Mouse (Mus musculus) erythroid progenitor cell, adult 5-6 weeks (primary cell): ENCODE measurements around the gene Prickle1. TPM values are rescaled to one million over a fixed set of nuclear protein-coding genes. Genes with fewer than 3 reads are reported as not detected.

Experiments
- ATAC-seq: replicated peaks from 2 replicates; pipeline ENCODE4 v1.8.0; 2016; ENCODE audit warnings: moderate number of reproducible peaks, mild to moderate bottlenecking, moderate TSS enrichment, inconsistent platforms; ENCODE audit not compliant: poor library complexity, low FRiP score, severe bottlenecking
- total RNA-seq, 2 experiments: library from RNA; stranded (forward) in 1 of 2; stranded (reverse) in 1 of 2; fragments of 150-400 nt in 1 of 2; fragments of 186-747, 209-891 nt in 1 of 2; gene quantifications; 2 replicates each; pipeline versions ENCODE4 v1.2.3 to v1.2.4; 2015 to 2017; ENCODE audit warnings: low replicate concordance in 2 of 2

Prickle1 gene
- total RNA-seq, 2 experiments from 2014 or later: 0.42 TPM; not detected in 1

- ATAC-seq: peak; percentile 55; the same call in 1 of the 2 replicates
Observed at GRCm38 (mm10) chr15:93596285-93596684, 594 bp upstream of the Prickle1 start.

GRCm38 (mm10) chr15:93594888-93595698, 598 bp downstream of the Prickle1 start:
- ATAC-seq: no peak

- no peak for ATAC-seq
Observed at GRCm38 (mm10) chr15:93594296-93594887, 1.3 kb downstream of the Prickle1 start.

- ATAC-seq: no peak
Observed at GRCm38 (mm10) chr15:93592596-93592995, 3.1 kb downstream of the Prickle1 start.

- ATAC-seq: no peak
Observed at GRCm38 (mm10) chr15:93591831-93592321, 3.8 kb downstream of the Prickle1 start.

GRCm38 (mm10) chr15:93591371-93591770, 4.3 kb downstream of the Prickle1 start:
- ATAC-seq: no peak

- ATAC-seq: no peak
Observed at GRCm38 (mm10) chr15:93588401-93588800, 7.3 kb downstream of the Prickle1 start.

GRCm38 (mm10) chr15:93587660-93588059, 8.0 kb downstream of the Prickle1 start:
- ATAC-seq: no peak

- ATAC-seq: no peak
Observed at GRCm38 (mm10) chr15:93583051-93583450, 12.6 kb downstream of the Prickle1 start.

- ATAC-seq: no peak
Observed at GRCm38 (mm10) chr15:93581736-93582135, 14.0 kb downstream of the Prickle1 start.

GRCm38 (mm10) chr15:93579899-93580298, 15.8 kb downstream of the Prickle1 start:
- no peak for ATAC-seq

GRCm38 (mm10) chr15:93579100-93579499, 16.6 kb downstream of the Prickle1 start:
- ATAC-seq: no peak

- ATAC-seq: no peak
Observed at GRCm38 (mm10) chr15:93576361-93576760, 19.3 kb downstream of the Prickle1 start.

- peak; percentile 46; the same call in 1 of the 2 replicates for ATAC-seq
Observed at GRCm38 (mm10) chr15:93575884-93576283, 19.8 kb downstream of the Prickle1 start.

GRCm38 (mm10) chr15:93572889-93573288, 22.8 kb downstream of the Prickle1 start:
- no peak for ATAC-seq

- ATAC-seq: no peak
Observed at GRCm38 (mm10) chr15:93570881-93571495, 24.7 kb downstream of the Prickle1 start.

- ATAC-seq: no peak
Observed at GRCm38 (mm10) chr15:93568911-93569310, 26.8 kb downstream of the Prickle1 start.

GRCm38 (mm10) chr15:93567546-93568307, 28.0 kb downstream of the Prickle1 start:
- ATAC-seq: no peak

- ATAC-seq: no peak
Observed at GRCm38 (mm10) chr15:93563491-93563890, 32.2 kb downstream of the Prickle1 start.

- no peak for ATAC-seq
Observed at GRCm38 (mm10) chr15:93561540-93561939, 34.2 kb downstream of the Prickle1 start.
